Mouse (Mus musculus) heart, adult 2 months (tissue): ENCODE measurements around the gene Clstn2. TPM values are rescaled to one million over a fixed set of nuclear protein-coding genes. Genes with fewer than 3 reads are reported as not detected.

Experiments used
- DNase-seq, 2 experiments: peaks; one replicate each; pipeline ENCODE4 v3.0.0; 2021
- H3K27ac ChIP-seq: fragments of 200-600 bp; 2 replicates; pipeline ENCODE4 v1.8.1; 2022
- H3K27me3 ChIP-seq: fragments of 200-500 bp; 2 replicates; pipeline ENCODE4 v1.6.1; 2012; ENCODE audit warnings: mild to moderate bottlenecking, low read length, inconsistent platforms, mixed read lengths; ENCODE audit not compliant: control insufficient read depth, insufficient read depth
- H3K36me3 ChIP-seq: fragments of 200-500 bp; 2 replicates; pipeline ENCODE4 v1.6.1; 2012; ENCODE audit warnings: low read length, inconsistent platforms; ENCODE audit not compliant: control insufficient read depth, insufficient read depth
- H3K4me1 ChIP-seq: fragments of 200-500 bp; 2 replicates; pipeline ENCODE4 v1.6.1; 2011; ENCODE audit warnings: low read length; ENCODE audit not compliant: control insufficient read depth, insufficient read depth
- H3K4me3 ChIP-seq: fragments of 200-600 bp; 2 replicates; pipeline ENCODE4 v1.8.1; 2022
- H3K79me2 ChIP-seq: fragments of 200-500 bp; replicated peaks from 2 replicates; pipeline ENCODE4 v1.6.1; 2012; ENCODE audit warnings: mild to moderate bottlenecking, inconsistent platforms, low read length, moderate library complexity, mixed read lengths; ENCODE audit not compliant: control insufficient read depth, insufficient read depth
- H3K9ac ChIP-seq: fragments of 200-500 bp; 2 replicates; pipeline ENCODE4 v1.6.1; 2012; ENCODE audit warnings: low read depth, mild to moderate bottlenecking, control low read depth, inconsistent platforms, low read length, mixed read lengths
- CTCF ChIP-seq: fragments of 200-600 bp; IDR thresholded peaks from 2 replicates; pipeline ENCODE4 v1.8.1; 2022; ENCODE audit warnings: antibody characterized with exemption, mild to moderate bottlenecking, moderate library complexity
- EP300 ChIP-seq: fragments of 200-500 bp; IDR thresholded peaks from 2 replicates; pipeline ENCODE4 v1.6.1; 2011; ENCODE audit warnings: low read depth, low read length, control low read depth; ENCODE audit not compliant: insufficient read depth
- POLR2A ChIP-seq: fragments of 200-500 bp; IDR thresholded peaks from 2 replicates; pipeline ENCODE4 v1.6.1; 2011; ENCODE audit warnings: mild to moderate bottlenecking, low read depth, low read length, control low read depth; ENCODE audit not compliant: insufficient read depth
- WGBS: fragments of 180-500 bp; shearing (Covaris S2); methylation state at CpG from one replicate; pipeline ENCODE4 v1.1.7; 2018; 5-methylcytosine and 5-hydroxymethylcytosine counted together
- intact Hi-C: fragments of 180-260 bp; cut with DNase I; formaldehyde crosslinking; loops from one replicate; pipeline ENCODE4 v1.15.1; 2025
- polyA plus RNA-seq: library from polyadenylated mRNA; depleted of rRNA; stranded (reverse); fragments of >200 nt; gene quantifications from 2 replicates; pipeline ENCODE4 v1.2.3, GENCODE M21; 2012
- total RNA-seq, 2 experiments: library from RNA; stranded (reverse); gene quantifications; 2 replicates each; pipeline ENCODE4 v1.2.3; 2021

Clstn2 gene
- total and polyA plus RNA-seq, 3 experiments, result 0.29 to 0.39 (median 0.37) TPM

DNA sequence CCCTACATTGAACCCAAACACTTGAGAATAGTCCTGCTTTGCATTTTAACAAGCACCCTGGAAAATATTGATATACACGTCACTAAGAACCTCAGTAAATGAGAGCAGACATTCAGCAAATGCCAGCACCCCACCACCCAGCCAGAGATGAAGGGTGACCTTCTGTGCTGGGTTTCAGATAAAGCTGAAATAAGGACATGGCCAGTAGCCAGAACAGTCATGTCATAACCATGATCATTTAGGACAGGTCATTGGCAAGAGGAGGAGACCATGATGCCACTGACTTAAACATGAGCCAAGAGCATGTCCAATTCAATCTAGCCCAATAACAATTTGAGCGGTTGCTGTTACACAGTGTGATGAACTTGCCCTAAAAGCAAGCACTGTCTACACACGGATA is 201.8 kb downstream of the Clstn2 start:
- TF ChIP-seq CTCF, result no peak
- TF ChIP-seq POLR2A, result no peak
- no peak for TF ChIP-seq EP300
- intact Hi-C loops, result no loop called here
- no peaks in the 10 kb centered on the region for H3K27me3 ChIP-seq
- WGBS, result 71% methylated on average over 3 of the region's 3 CpGs
- no peak for DNase-seq
- peaks cover 3% of the 10 kb centered on the region for H3K4me1 ChIP-seq
- H3K27ac ChIP-seq, result no peak overlapping the region
- H3K79me2 ChIP-seq, result no peaks in the 10 kb centered on the region
- no peak overlapping the region for H3K9ac ChIP-seq
- H3K36me3 ChIP-seq, result no peaks in the 10 kb centered on the region
- no peak overlapping the region for H3K4me3 ChIP-seq

DNA sequence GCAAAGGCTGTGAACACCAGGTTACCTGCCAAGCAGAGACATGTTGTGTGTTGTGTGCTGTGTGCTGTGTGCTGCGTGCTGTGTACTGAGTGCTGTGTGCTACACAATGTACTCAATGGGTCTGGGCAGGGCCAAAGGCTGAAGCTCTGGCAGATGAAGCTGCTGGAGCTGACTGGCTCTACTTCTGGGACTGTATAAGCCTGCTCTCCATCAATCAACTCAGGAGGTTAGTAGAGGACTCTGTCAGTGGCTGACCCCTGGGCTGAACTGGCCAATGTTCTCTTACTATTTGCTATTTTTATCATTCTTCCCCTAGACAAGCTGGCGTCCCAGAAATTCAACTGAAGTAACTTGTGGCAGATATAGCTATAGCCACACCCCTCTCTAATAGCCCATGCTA is 203.1 kb downstream of the Clstn2 start:
- Histone ChIP-seq H3K4me1 (peaks cover 3% of the 10 kb centered on the region), H3K27me3 (no peaks in the 10 kb centered on the region), H3K4me3 (no peak overlapping the region), H3K79me2 (no peaks in the 10 kb centered on the region), H3K36me3 (no peaks in the 10 kb centered on the region), H3K27ac (no peak overlapping the region), H3K9ac (no peak overlapping the region)
- intact Hi-C loops, result no loop called here
- 45% methylated on average over 2 of the region's 2 CpGs for WGBS
- TF ChIP-seq EP300 (no peak), CTCF (no peak), POLR2A (no peak)
- peak in 1 of 2 experiments; percentile 4 for DNase-seq

DNA sequence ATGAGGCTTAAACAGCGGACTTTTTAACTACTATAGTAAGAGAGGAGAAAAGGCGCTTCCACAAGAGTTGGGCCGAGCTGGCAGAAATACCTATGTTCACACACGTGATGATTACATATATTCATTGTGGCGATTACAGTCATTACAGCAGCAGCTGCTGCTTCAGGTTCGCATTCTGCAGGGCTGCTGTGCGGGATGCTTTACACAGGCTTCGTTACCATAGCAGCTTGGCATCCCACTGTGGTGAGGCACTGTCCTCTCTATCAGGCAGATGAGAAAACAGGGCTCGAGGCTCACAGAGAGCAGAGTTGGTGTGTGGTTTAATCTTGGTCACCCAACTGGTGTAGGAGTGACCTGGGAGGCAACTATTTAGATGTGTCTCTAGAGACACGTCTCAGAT is 205.3 kb downstream of the Clstn2 start:
- intact Hi-C loops, result no loop called here

DNA sequence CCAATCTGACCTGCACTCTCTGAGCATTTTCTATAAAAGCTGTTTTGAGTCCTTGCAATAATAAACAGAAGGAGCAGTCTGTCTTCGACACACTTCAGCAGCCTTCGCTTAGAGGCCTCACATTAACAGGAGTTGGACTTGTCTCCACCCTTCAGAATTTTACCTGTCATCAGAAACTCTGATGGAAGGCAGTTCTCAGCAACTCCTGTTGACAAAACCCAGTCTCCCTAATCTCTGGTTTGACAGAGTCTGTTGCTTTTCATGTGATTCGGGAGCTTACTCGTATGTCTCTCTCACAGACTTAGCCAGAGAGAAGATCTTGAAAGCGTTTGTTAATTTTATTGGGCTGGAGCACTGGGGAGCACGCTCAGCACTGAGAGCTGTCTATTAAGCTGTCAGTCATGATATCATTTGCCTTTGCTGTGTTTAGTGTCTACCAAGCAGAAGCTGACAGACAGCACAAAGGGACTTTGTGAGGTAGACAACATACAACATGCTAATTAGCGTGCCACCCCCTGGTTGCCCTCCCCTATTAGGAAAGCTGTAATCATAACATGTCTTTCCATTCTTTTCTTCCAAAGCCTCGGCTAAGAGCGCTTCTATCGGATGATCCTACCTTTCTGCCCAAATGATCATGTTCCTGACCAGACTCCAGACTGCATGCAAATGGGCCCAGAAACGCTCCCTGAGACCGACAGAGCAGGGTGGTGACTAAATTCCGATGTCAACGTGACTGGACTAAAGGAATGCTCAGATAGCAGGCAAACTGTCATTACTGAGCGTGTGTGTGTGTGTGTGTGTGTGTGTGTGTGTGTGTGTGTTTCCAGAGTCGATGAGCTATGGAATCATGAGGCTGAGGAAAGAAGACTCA is 206.7 kb downstream of the Clstn2 start:
- H3K4me3 ChIP-seq, result no peak overlapping the region
- 46% methylated on average over 16 of the region's 16 CpGs for WGBS
- no peak for DNase-seq
- H3K9ac ChIP-seq, result no peak overlapping the region
- peaks cover 3% of the 10 kb centered on the region for H3K4me1 ChIP-seq
- no peaks in the 10 kb centered on the region for H3K27me3 ChIP-seq
- intact Hi-C loops, result no loop called here
- H3K27ac ChIP-seq, result no peak overlapping the region
- no peaks in the 10 kb centered on the region for H3K36me3 ChIP-seq
- no peaks in the 10 kb centered on the region for H3K79me2 ChIP-seq
- TF ChIP-seq EP300 (no peak), POLR2A (no peak), CTCF (no peak)

More for the DNA sequence above, 205.3 kb downstream of the Clstn2 start:
- Histone ChIP-seq H3K36me3 (no peaks in the 10 kb centered on the region), H3K4me3 (no peak overlapping the region), H3K4me1 (peaks cover 3% of the 10 kb centered on the region), H3K9ac (no peak overlapping the region), H3K79me2 (no peaks in the 10 kb centered on the region), H3K27me3 (no peaks in the 10 kb centered on the region), H3K27ac (no peak overlapping the region)
- no peak for DNase-seq
- 76% methylated on average over 10 of the region's 10 CpGs for WGBS
- TF ChIP-seq POLR2A (no peak), EP300 (no peak), CTCF (no peak)

DNA sequence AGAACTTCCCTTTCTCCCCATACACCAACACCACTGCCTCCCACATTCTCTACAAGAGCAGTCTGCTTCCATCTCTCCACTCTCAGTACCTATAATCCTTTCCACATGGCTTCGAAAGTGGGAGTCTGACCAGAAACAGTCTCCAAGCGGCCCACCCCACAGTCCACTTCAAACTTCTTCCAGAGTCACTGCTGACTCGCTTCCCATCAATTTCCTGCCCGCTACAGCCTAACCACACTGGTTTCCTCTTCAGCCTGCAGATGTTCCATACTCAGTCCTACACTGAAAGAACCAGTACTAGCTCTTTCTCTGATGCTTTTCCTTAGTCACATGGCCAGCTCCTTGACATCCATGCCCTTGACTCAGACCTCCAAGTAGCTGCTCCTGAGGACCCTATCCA is 215.9 kb downstream of the Clstn2 start:
- TF ChIP-seq CTCF (no peak), POLR2A (no peak), EP300 (no peak)

DNA sequence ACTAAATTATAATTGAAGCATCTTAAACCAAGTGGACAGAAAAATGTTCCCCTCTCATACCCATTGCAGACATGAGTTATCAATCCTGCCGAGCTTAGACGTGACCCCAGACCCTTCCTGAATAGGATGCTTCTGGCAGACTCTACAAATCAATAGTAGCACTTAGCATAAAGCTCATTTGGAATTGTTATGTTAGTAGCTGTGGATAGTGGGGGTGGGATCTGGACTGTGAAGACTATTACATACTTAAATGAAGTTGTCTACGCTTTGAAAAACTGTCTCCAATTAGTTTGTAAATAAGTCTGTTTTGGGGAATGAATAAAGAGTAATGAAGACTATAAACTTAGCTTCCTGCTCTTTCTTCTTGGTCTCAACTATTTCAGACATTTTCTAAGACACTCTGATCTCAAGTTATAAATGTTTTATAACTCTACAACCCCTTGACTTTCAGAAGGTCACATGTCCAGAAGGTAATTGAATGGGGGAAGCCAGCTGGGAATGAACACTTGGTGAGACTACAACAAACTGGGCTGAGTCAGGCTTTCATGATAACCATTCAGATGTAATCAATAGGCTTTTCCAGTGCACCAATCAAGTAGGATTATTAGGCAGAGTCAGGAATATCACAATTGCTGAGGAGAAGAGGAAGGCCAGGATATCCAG is 216.7 kb downstream of the Clstn2 start:
- Histone ChIP-seq H3K4me1 (peaks cover 4% of the 10 kb centered on the region; the same call in 1 of the 2 replicates), H3K27ac (no peak overlapping the region), H3K27me3 (no peaks in the 10 kb centered on the region), H3K36me3 (no peaks in the 10 kb centered on the region; the same call in none of the 2 replicates), H3K9ac (no peak overlapping the region), H3K79me2 (no peaks in the 10 kb centered on the region), H3K4me3 (no peak overlapping the region)
- TF ChIP-seq EP300 (no peak), POLR2A (no peak)
- DNase-seq, result no peak
- intact Hi-C loops, result no loop called here
- 74% methylated on average over 3 of the region's 3 CpGs for WGBS

More for the DNA sequence above, 215.9 kb downstream of the Clstn2 start:
- 44% methylated on average over 4 of the region's 4 CpGs for WGBS
- H3K36me3 ChIP-seq, result no peaks in the 10 kb centered on the region; the same call in none of the 2 replicates
- no peak for DNase-seq
- H3K79me2 ChIP-seq, result no peaks in the 10 kb centered on the region
- no peaks in the 10 kb centered on the region for H3K27me3 ChIP-seq
- peaks cover 4% of the 10 kb centered on the region; the same call in 1 of the 2 replicates for H3K4me1 ChIP-seq
- no peak overlapping the region for H3K9ac ChIP-seq
- no peak overlapping the region for H3K27ac ChIP-seq
- H3K4me3 ChIP-seq, result no peak overlapping the region
- intact Hi-C loops, result no loop called here
